Mouse (Mus musculus) G1E (cell line): ENCODE measurements around the gene Ruvbl2.

Experiments used
- CTCF ChIP-seq: IDR thresholded peaks from 2 replicates; pipeline ENCODE4 v1.5.1; 2012; ENCODE audit warnings: low read depth, low read length, inconsistent platforms, mixed read lengths
- GATA1 ChIP-seq: IDR thresholded peaks from 2 replicates; pipeline ENCODE4 v1.6.1; 2012; ENCODE audit warnings: borderline replicate concordance, low read length, inconsistent platforms, mixed read lengths
- GATA2 ChIP-seq: IDR thresholded peaks from 2 replicates; pipeline ENCODE4 v1.6.1; 2012; ENCODE audit warnings: low read depth, low read length, inconsistent platforms, borderline replicate concordance
- POLR2AphosphoS5 ChIP-seq: IDR thresholded peaks from 2 replicates; pipeline ENCODE4 v1.6.1; 2012; ENCODE audit warnings: low read depth, low read length, inconsistent platforms; ENCODE audit not compliant: insufficient replicate concordance
- TAL1 ChIP-seq: conservative IDR thresholded peaks from 2 replicates; pipeline ENCODE4 v1.6.1; 2012; ENCODE audit warnings: low read depth, low read length, inconsistent platforms, mixed read lengths

GRCm38 (mm10) chr7:45406157-45407156 lies 31.4 kb downstream of the Ruvbl2 start:
- no peak for TF ChIP-seq CTCF
- TF ChIP-seq GATA1, result no peak
- no peak for TF ChIP-seq TAL1
- no peak for TF ChIP-seq GATA2
- TF ChIP-seq POLR2AphosphoS5, result no peak
